Mouse (Mus musculus): Measurements from ENCODE around the gene Cox4i2.
A peak's percentile ranks its signal among the peaks of the same experiment; 100 is the strongest.

Cox4i2 gene

DNA sequence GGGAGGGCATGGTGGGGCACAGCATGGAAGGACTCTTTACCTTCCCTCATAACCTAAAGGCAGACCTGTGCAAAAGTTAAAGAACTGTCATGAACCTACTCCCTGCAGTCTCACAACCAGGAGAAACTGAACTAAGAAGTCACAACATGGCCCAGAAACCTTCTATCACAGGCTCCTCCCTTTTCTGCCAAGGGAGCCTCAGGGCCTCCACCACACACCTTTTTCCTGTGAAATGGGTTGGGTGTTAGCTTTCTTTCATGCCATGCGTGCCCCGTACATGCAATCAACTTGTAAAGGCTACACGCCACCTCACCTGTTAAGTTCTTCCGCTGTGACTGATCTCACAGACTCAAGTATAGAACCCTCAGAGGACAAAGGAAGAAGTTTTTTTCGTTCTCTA is 49.1 kb downstream of the Cox4i2 start:
- DNase-seq = no peak

DNA sequence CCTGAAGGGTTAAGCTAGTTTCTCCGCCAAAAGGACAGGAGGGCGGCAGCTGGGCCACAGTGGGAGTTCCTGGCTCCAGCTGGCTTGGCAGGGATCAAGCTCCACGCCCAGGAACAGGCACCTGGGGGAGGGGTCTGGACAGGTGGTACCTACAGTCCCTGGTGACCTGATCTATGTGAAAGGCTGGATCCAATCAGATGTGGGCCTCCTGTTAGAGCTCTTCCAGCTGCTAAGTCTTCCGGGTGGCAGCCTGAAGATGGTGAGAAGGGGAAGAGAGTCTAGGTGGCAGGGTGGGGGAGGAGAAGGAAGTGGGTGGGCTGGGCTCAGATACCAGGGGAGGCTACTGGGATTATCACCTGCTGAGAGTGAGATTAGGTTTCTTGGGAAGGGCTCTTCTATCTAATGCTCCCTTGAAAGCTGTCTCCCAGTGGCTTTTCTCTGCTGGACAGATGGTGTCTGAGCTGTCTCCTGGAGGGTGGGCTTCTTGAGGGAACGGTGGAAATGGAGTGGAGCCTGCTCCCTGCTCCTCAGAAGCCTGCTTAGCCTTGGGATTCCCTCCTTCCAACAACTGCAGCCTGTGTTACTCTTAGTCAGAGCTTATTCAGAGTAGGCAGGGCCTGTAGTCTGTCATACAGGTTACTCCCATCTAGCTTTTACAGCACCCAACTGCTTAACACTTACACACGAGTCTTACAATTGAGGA is 50.6 kb downstream of the Cox4i2 start:
- peak; percentile 63 for DNase-seq

DNA sequence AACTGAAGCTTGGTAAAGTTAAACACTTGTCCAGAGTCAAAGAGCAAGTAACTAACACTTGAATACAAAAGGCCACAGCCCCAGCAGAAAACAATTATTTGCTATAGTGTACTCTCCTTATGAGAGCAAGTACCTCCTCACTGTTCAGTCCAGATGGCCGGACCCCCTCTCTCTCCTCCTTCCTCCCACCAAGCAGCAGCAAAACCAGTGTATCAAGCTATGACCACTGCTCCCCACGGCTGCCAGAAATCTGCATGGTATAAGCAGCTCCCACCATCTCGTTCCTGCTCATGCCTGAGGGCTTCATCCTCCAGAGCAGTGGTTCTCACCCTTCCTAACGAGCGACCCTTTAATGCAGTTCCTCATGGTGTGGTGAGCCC is 51.1 kb downstream of the Cox4i2 start:
- DNase-seq = no peak

DNA sequence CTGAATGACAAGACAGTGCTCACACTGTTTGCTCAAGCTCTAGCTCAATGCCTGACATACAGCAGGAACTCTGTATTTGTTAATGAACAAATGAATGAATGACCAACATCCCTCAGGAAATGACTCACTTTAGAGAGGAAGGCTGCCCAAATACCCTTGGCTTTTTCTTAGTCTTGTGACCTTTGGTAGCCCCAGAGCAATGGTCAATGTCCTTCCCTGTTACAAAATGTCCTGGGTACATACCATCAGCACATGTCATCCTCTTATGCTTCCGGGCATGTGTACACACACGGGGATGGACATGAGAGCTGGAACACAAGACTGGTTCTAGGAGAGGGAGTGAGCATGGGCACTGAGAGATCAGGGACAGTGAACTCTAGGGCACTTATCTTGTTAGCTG is 52.1 kb downstream of the Cox4i2 start:
- DNase-seq = no peak

DNA sequence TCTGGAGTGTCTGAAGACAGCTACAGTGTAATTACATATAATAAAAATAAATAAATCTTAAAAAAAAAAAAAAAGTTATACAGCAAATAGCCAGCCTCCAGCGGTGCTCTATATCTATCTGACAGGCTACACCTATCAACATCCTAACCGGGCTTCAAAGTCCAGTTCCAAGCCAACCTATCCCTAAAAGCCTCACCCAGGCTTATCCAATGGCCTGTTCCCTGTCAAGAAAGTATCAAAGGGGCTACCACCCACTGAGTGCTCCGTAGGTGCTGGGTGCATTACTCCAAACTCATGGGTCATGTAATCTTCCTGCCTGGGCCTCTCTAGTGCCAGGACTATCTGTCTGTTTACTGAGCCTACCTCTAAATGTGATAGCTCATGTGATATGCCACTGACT is 54.2 kb downstream of the Cox4i2 start:
- no peak for DNase-seq

DNA sequence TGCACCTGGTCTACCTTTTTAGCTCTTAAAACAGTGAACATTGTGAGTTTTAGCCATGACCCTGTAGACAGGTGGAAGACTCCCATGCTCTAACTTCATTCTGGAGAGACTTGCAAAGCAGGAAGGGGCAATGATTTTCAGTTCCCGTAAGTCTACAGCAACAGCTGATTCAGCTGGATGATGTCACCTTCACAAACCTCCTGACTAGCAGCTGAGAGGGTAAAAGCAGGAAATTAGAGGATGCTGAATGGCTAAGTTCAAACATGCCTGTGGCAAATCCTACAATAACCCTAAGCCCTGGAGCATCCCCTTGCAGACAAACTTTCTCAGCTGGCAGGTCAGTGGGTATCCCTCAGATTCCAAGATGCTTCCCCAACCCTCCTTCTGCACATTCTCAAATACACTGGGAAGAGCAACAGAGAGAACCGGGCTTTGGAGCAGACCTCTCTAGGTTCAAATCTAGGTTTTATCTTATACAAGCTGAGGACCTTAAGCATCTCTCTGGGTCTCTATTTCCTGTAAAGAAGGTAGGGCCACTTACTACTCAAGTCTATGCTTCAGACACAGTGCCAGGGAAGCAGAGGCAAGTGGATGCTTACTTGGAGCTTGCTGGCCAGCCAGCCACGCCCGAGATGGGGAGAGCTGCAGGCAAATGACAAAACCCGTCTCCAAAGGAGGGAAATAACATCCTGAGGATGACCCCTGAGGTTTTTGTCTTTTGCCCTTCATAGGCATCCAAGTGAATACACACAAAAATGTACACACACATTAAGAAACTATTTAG is 56.4 kb downstream of the Cox4i2 start:
- DNase-seq = peak; percentile 24

DNA sequence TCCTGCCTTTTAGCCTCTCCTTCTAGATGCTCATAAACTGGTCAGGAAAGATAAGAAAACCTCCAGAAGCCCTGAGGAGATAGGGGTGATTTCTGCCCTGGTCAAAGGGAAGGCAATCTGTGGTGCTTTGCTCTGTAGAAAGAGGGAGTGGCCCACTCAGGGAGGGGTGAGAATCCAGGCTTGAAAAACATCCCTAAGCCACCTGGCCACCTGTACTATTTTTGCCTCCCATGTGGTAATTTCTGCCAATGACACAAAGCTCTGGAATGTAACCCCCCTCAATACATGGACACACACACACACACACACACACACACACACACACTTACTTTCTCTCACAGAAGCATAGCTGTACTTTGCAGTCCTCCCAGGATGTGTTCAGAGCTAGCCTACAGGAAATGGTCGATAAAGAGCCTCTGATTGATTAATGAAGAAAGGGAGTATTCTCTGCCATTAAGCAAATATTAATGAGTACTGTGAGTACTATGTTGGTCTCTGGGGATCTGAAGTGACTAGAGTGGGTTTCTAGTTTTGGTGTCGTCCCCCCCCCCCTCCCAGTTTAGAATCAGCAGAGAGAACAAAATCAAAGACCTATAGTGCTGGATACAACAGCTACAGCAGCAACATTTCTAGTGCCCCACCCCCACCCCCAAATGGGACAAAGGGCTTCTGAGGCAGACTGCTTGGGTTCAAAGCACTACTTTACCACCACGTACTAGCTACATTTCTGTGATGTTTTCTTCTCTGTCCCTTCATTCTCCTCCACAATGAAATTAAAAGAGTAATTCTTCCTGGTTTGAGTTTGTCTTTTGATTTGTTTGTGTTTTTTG is 57.6 kb downstream of the Cox4i2 start:
- no peak for DNase-seq

DNA sequence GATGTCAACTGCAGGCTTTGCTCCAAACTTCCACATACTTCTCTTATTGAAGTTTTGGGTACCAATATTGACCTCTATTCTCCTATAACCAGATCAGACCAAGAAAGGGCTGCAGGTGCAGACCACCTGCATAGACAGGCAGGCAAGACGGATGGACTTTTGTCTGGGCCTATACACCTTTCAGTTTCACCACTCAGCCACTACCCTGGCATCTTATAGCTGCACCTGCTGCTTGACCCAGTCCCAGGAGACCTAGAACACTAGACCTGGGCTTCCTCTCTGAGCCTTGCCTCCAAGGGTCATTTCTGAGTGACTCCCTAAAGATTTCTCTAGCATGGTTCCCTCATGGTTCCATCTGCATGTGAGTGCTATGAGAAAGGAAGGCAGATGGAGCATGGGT is 59.3 kb downstream of the Cox4i2 start:
- peak; percentile 25 for DNase-seq

DNA sequence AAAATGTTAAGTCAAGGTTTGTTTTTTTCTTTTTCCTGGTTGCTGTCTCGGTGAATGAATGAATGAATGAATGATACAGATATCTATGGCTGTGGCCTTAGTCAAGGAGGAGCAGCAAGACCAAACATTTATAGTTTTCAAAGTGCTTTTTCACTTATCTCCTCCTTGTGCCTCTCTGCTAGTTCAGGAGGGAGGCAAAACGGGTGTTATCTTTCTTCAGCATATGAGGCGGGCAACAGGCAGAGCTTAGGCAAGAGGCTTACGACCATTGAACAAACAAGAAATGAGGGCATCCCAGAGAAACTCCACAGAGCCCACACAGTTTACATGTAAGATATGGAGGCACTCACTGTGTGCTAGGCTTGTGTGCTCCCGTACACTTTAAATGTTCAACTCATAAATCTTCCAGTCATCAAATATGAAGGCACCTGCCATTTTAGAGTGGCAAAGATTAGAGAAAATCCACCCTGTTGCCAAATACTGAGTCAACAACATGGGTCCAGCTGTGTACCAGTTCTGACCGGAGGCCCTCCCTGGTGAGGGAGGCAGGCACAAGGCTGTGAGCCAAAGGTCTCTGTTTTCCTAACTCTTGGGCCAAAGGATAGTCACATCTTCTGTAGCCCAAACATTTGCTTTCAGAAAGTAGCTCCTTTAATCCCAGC is 60.4 kb downstream of the Cox4i2 start:
- peak; percentile 16 for DNase-seq
